8 mouse cellular contexts compared by ENCODE assay signal in the genomic region with DNA sequence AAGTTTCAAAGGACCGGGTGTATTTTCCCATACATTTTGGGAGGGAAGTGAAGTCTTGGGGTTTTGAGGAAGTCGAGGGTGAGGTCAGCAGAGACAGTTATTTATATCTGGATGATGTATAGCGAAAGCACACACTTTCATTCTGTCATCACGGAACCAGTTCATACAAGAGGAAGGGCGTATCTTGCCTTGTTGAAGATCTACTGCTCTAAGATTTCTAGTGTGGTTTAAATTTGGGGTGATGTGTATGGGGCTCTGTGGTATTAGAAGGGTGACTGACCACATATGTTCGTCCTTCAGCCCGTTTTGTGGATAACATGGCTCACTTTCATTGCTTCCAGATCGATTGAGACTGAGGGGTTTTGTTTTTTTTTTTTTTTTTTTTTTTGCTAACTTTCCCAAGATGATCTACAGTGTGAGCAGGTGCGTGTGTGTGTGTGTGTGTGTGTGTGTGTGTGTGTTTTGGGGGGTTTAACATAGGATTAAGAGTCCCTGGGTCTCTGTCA.
DNase-seq lines count a peak whose midpoint lies in the region; ATAC-seq and TF ChIP-seq lines count a peak whose summit lies in the region.

No protein-coding gene starts in this region.

- DNase-seq in heart, adult 2 months, result no peak
- no peak for DNase-seq in heart, postnatal 4 days
- DNase-seq in induced T-regulatory cell, adult 2 months (ENCODE audit: low read depth), result peak; percentile 87
- DNase-seq in midbrain, embryonic 14.5 days, result no peak
- no peak for DNase-seq in urinary bladder, postnatal 14 days (ENCODE audit: low spot score)
- no peak for DNase-seq in spleen, postnatal 14 days (ENCODE audit: low spot score in 2 of 2)
- no peak for DNase-seq in frontal cortex, postnatal 10 days (ENCODE audit: low spot score in 2 of 2)

- H3K4me2 ChIP-seq in midbrain, embryonic 14.5 days (ENCODE audit: low read length), result peak overlapping the region; percentile 51

- no peaks in the 10 kb centered on the region for H3K9me3 ChIP-seq in midbrain, embryonic 14.5 days (ENCODE audit: control insufficient read depth, low read length)

- no peaks in the 10 kb centered on the region for H3K79me2 ChIP-seq in heart, adult 2 months (replicated peaks; ENCODE audit: control insufficient read depth, insufficient read depth, low read length)

- intact Hi-C loops in heart, adult 2 months (cut with DNase I), result loop anchor here (5.0 kb wide), 2 partner anchors 50 to 75 kb away; a partner anchor contains a TSS

- ATAC-seq in midbrain, embryonic 14.5 days (ENCODE audit: low FRiP score, low TSS enrichment), result no peak

- no peak for TF ChIP-seq POLR2A in heart, adult 2 months (IDR thresholded peaks at IDR 0.05; ENCODE audit: insufficient read depth, low read depth, low read length)
- TF ChIP-seq POLR2A in bone marrow, adult 2 months (IDR thresholded peaks at IDR 0.05; ENCODE audit: borderline replicate concordance, control insufficient read depth, low read depth, low read length), result no peak

- H3K4me1 ChIP-seq in heart, adult 2 months (ENCODE audit: control insufficient read depth, insufficient read depth, low read length), result peaks cover 16% of the 10 kb centered on the region
- H3K4me1 ChIP-seq in bone marrow, adult 2 months (ENCODE audit: control insufficient read depth, insufficient read depth, low read length), result no peaks in the 10 kb centered on the region; the same call in 1 of the 2 replicates
- H3K4me1 ChIP-seq in midbrain, embryonic 14.5 days (ENCODE audit: control insufficient read depth, insufficient read depth, low read length), result peaks cover 16% of the 10 kb centered on the region

- peak overlapping the region; percentile 27; the same call in 1 of the 2 replicates for H3K4me3 ChIP-seq in heart, adult 2 months
- H3K4me3 ChIP-seq in bone marrow, adult 2 months (replicated peaks; ENCODE audit: control insufficient read depth, low read depth, low read length), result peak overlapping the region; percentile 39
- H3K4me3 ChIP-seq in midbrain, embryonic 14.5 days (replicated peaks; ENCODE audit: low read depth, low read length), result no peak overlapping the region

- H3K27me3 ChIP-seq in heart, adult 2 months (ENCODE audit: control insufficient read depth, insufficient read depth, low read length), result no peaks in the 10 kb centered on the region
- H3K27me3 ChIP-seq in midbrain, embryonic 14.5 days (ENCODE audit: control insufficient read depth, insufficient read depth, low read length), result no peaks in the 10 kb centered on the region

- no peak for TF ChIP-seq CTCF in heart, adult 2 months (IDR thresholded peaks at IDR 0.05)
- TF ChIP-seq CTCF in bone marrow, adult 2 months (IDR thresholded peaks at IDR 0.05; ENCODE audit: control insufficient read depth, insufficient read depth, low read length), result no peak

- H3K36me3 ChIP-seq in heart, adult 2 months (ENCODE audit: control insufficient read depth, insufficient read depth, low read length), result no peaks in the 10 kb centered on the region
- no peaks in the 10 kb centered on the region for H3K36me3 ChIP-seq in midbrain, embryonic 14.5 days (ENCODE audit: control insufficient read depth, insufficient read depth, low read length)

- TF ChIP-seq EP300 in heart, adult 2 months (IDR thresholded peaks at IDR 0.05; ENCODE audit: insufficient read depth, low read depth, low read length), result no peak

- peak overlapping the region; percentile 81 for H3K27ac ChIP-seq in heart, adult 2 months
- peak overlapping the region; percentile 73 for H3K27ac ChIP-seq in bone marrow, adult 2 months (ENCODE audit: control insufficient read depth, insufficient read depth, low read depth, low read length, poor library complexity)
- H3K27ac ChIP-seq in midbrain, embryonic 14.5 days (replicated peaks; ENCODE audit: low read depth, low read length), result peak overlapping the region; percentile 50; the same call in 1 of the 2 replicates

- peak overlapping the region; percentile 14 for H3K9ac ChIP-seq in heart, adult 2 months (ENCODE audit: low read depth, low read length)
- H3K9ac ChIP-seq in midbrain, embryonic 14.5 days (replicated peaks; ENCODE audit: low read length), result 0 out of 2 replicates have a peak overlapping the region, but pooled peaks have one; percentile 16

- WGBS in heart, adult 2 months, result 33% methylated on average over 9 of the region's 9 CpGs
- WGBS in bone marrow, adult 2 months, result 2% methylated on average over 9 of the region's 9 CpGs
- 77% methylated on average over 9 of the region's 9 CpGs for WGBS in midbrain, embryonic 14.5 days
